Mouse (Mus musculus) heart, adult 9 months (tissue): Measurements from ENCODE around the gene Ccdc82.

Experiments used
- DNase-seq, 2 experiments: peaks; one replicate each; pipeline ENCODE4 v3.0.0; 2022; ENCODE audit warnings: low spot score in 2 of 2

Gene Ccdc82

GRCm38 (mm10) chr9:13299190-13299589 lies 52.4 kb downstream of the Ccdc82 start:
- DNase-seq: peak; percentile 35 to 48

- peak; percentile 57 to 59 for DNase-seq
These were observed 53.3 kb downstream of the Ccdc82 start for GRCm38 (mm10) chr9:13300041-13300441.

- no peak for DNase-seq
These were observed 54.4 kb downstream of the Ccdc82 start for GRCm38 (mm10) chr9:13300891-13301782.

GRCm38 (mm10) chr9:13302183-13302825 lies 55.5 kb downstream of the Ccdc82 start:
- no peak for DNase-seq

GRCm38 (mm10) chr9:13303099-13303771 lies 56.5 kb downstream of the Ccdc82 start:
- no peak for DNase-seq

- peak; percentile 69 to 71 for DNase-seq
These were observed 57.2 kb downstream of the Ccdc82 start for GRCm38 (mm10) chr9:13303976-13304375.

- no peak for DNase-seq
These were observed 59.7 kb downstream of the Ccdc82 start for GRCm38 (mm10) chr9:13306471-13306870.

- DNase-seq: no peak
These were observed 60.5 kb downstream of the Ccdc82 start for GRCm38 (mm10) chr9:13307226-13307625.

GRCm38 (mm10) chr9:13308718-13309117 lies 62.0 kb downstream of the Ccdc82 start:
- no peak for DNase-seq

- DNase-seq: no peak
These were observed 63.1 kb downstream of the Ccdc82 start for GRCm38 (mm10) chr9:13309807-13310206.

GRCm38 (mm10) chr9:13310236-13310635 lies 63.5 kb downstream of the Ccdc82 start:
- DNase-seq: no peak

GRCm38 (mm10) chr9:13311094-13311493 lies 64.3 kb downstream of the Ccdc82 start:
- no peak for DNase-seq

GRCm38 (mm10) chr9:13313923-13314322 lies 67.2 kb downstream of the Ccdc82 start:
- DNase-seq: no peak

- no peak for DNase-seq
These were observed 67.8 kb downstream of the Ccdc82 start for GRCm38 (mm10) chr9:13314577-13315004.

- DNase-seq: no peak
These were observed 68.6 kb downstream of the Ccdc82 start for GRCm38 (mm10) chr9:13315393-13315792.

GRCm38 (mm10) chr9:13319566-13319965 lies 72.8 kb downstream of the Ccdc82 start:
- no peak for DNase-seq

- DNase-seq: no peak
These were observed 74.1 kb downstream of the Ccdc82 start for GRCm38 (mm10) chr9:13320800-13321364.

GRCm38 (mm10) chr9:13323074-13323473 lies 76.3 kb downstream of the Ccdc82 start:
- DNase-seq: no peak

- DNase-seq: peak; percentile 28 to 44
These were observed 76.9 kb downstream of the Ccdc82 start for GRCm38 (mm10) chr9:13323612-13324011.
